Mouse (Mus musculus) heart, adult 2 months (tissue): ENCODE data around the gene Ginm1.

Source experiments
- CTCF ChIP-seq: fragments of 200-600 bp; IDR thresholded peaks from 2 replicates; pipeline ENCODE4 v1.8.1; 2022; ENCODE audit warnings: antibody characterized with exemption, mild to moderate bottlenecking, moderate library complexity
- POLR2A ChIP-seq: fragments of 200-500 bp; IDR thresholded peaks from 2 replicates; pipeline ENCODE4 v1.6.1; 2011; ENCODE audit warnings: mild to moderate bottlenecking, low read depth, low read length, control low read depth; ENCODE audit not compliant: insufficient read depth

GRCm38 (mm10) chr10:7819603-7820002, 27.0 kb upstream of the Ginm1 start:
- no peak for TF ChIP-seq CTCF
- no peak for TF ChIP-seq POLR2A
